Mouse (Mus musculus) gastrocnemius, postnatal 36 days (tissue): Measurements from ENCODE around the gene Gm37240. TPM values are rescaled to one million over a fixed set of nuclear protein-coding genes. Genes with fewer than 3 reads are reported as not detected.

ENCODE experiments used
- DNase-seq, 2 experiments: peaks; one replicate each; pipeline ENCODE4 v3.0.0; 2022
- intact Hi-C: fragments of 180-260 bp; cut with DNase I; formaldehyde crosslinking; loops from one replicate; pipeline ENCODE4 v1.15.1; 2025
- total RNA-seq, 2 experiments: library from RNA; stranded (reverse); gene quantifications; 2 replicates each; pipeline ENCODE4 v1.2.3; 2021

Gm37240 gene
- total RNA-seq, 2 experiments from 2014 or later, result 35.6 to 41.7 TPM

GRCm38 (mm10) chr3:84955011-84955775 is 932.1 kb downstream of the Gm37240 start:
- intact Hi-C loops, result no loop called here
- no peak for DNase-seq

GRCm38 (mm10) chr3:84952585-84953187 is 934.6 kb downstream of the Gm37240 start:
- intact Hi-C loops, result no loop called here
- no peak for DNase-seq

DNA sequence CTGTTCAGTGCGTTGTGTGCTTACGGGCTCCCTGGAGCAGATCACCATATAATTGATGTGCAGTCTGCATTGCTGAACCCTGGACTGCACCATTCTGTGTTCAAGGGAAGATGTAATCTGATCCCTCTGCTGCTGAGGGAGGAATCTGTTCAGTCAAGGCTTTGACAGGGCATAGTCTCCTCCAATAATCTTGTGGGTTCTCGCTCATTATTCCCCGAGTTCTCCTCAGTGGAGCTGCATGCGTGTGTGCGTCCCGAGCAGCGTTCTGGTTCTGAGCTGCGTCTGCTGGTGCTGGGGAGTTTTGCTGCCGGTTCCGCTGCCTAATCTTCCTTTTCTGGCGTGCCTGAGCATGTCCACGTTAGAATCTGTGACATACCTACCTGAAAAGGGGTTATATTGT is 935.2 kb downstream of the Gm37240 start:
- intact Hi-C loops, result no loop called here
- DNase-seq, result peak in 1 of 2 experiments; percentile 20

GRCm38 (mm10) chr3:84951698-84952097 is 935.6 kb downstream of the Gm37240 start:
- intact Hi-C loops, result no loop called here
- no peak for DNase-seq

GRCm38 (mm10) chr3:84949387-84949786 is 937.9 kb downstream of the Gm37240 start:
- intact Hi-C loops, result no loop called here

GRCm38 (mm10) chr3:84946381-84946780 is 940.9 kb downstream of the Gm37240 start:
- intact Hi-C loops, result no loop called here
- DNase-seq, result no peak

More at GRCm38 (mm10) chr3:84949387-84949786, 937.9 kb downstream of the Gm37240 start:
- DNase-seq, result no peak

DNA sequence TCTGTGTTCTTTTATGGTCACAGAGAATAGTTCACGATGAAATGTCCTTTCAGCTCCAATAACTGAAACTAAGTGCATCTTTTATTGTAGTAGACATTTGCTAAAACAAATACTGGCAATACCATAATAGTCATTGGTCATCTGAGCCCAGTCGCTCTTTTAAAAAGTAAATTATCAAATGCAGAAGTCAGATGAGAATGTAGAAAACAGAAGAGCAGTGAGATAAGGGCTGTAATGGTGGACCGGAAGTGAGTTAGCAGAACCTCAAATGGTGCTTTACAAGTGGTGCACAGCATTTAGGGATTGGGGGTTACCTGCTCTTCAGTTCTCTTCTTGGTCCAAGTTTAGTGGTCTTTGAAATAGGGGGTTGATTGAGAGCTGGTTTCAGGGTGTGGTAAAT is 942.4 kb downstream of the Gm37240 start:
- intact Hi-C loops, result no loop called here
- DNase-seq, result no peak

- intact Hi-C loops, result no loop called here
- DNase-seq, result no peak
Observed at GRCm38 (mm10) chr3:84937360-84938355, 949.7 kb downstream of the Gm37240 start.

- DNase-seq, result no peak
- intact Hi-C loops, result no loop called here
Observed at GRCm38 (mm10) chr3:84936956-84937355, 950.4 kb downstream of the Gm37240 start.

DNA sequence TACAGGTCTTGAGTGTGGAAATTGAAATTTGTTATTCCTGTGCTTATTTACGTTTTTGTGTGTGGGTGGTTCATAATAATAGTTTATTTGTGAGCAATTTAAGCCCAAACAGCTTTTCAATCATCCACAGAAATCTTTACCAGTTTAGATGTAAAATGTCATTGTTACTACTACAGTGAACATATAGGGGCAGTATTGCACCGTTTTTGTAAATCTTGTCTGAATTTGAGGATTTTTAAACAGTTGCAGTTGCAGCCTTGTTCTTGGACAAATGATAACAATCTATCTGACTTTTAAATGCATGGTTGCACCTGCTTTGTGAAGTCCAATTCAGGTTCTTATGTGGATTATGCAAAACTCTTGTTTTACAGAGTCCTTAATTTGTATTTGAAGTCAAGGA is 951.1 kb downstream of the Gm37240 start:
- intact Hi-C loops, result no loop called here
- no peak for DNase-seq

DNA sequence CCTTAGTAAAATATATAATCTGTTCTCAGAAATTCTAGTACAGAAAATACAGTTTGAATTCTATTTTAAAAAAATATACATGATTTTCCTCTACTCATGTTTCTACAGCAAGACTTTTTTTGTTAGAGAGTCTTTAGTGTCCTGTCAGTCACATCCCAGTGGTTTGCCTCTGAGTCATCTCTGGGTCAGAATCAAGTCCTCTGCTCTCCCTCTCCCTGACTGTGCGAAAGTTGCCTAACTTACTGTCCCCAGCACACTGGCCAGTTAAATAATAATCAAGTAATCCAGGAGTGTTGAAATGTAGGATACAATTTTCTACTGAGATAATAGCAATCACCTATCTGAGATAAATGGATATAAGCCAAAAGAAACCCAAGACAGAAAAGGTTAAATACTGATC is 951.6 kb downstream of the Gm37240 start:
- intact Hi-C loops, result no loop called here
- DNase-seq, result no peak

DNA sequence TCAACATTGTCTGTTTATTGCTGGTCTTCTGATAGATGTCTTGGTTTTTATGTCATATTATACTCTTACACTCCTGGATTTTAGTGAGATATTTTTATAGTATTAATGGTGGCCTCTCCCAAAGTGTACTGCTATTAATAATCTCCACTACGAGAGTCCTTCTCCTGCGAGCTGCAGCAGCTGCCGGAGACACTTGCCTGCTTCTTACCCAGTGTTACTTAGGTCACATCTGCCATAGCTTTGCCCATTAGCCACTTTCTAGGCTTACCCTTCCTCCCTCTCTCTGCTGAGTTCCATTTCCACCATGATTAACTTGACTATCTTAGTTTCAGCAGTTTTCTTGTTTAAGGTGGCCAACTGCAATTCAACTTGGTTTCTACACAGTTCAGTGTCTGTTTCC is 956.6 kb downstream of the Gm37240 start:
- intact Hi-C loops, result no loop called here
- no peak for DNase-seq

DNA sequence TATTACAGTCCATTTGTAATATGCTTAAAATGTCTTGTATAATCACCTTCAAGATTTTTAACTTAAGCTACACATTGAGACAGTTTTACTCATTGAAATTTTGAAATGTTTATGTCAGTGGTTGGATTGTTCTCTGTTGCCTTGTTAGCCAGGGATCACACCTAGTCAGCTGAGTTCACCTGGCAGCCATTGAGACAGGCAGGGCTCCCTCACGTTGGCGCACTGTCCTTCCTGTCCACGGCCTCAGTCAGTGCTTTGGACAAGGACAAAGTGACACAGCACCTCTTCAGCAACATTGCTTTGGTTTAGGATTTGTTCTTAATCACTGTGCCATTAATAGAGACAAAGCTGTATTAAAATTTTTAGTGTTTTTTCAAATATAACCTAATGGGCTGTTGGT is 958.1 kb downstream of the Gm37240 start:
- DNase-seq, result no peak
- intact Hi-C loops, result loop anchor here (10.0 kb wide), 1 partner anchor 996 kb away; no protein-coding TSS in a partner anchor

GRCm38 (mm10) chr3:84927901-84928300 is 959.4 kb downstream of the Gm37240 start:
- intact Hi-C loops, result loop anchor here (2.0 to 10.0 kb wide), 2 partner anchors 245 to 997 kb away; no protein-coding TSS in a partner anchor
- no peak for DNase-seq

GRCm38 (mm10) chr3:84927168-84927794 is 960.0 kb downstream of the Gm37240 start:
- no peak for DNase-seq
- intact Hi-C loops, result loop anchor here (2.0 to 10.0 kb wide), 2 partner anchors 246 to 998 kb away; no protein-coding TSS in a partner anchor

- intact Hi-C loops, result loop anchor here (2.0 to 10.0 kb wide), 2 partner anchors 247 to 999 kb away; no protein-coding TSS in a partner anchor
- DNase-seq, result no peak
Observed at GRCm38 (mm10) chr3:84926140-84926539, 961.2 kb downstream of the Gm37240 start.

DNA sequence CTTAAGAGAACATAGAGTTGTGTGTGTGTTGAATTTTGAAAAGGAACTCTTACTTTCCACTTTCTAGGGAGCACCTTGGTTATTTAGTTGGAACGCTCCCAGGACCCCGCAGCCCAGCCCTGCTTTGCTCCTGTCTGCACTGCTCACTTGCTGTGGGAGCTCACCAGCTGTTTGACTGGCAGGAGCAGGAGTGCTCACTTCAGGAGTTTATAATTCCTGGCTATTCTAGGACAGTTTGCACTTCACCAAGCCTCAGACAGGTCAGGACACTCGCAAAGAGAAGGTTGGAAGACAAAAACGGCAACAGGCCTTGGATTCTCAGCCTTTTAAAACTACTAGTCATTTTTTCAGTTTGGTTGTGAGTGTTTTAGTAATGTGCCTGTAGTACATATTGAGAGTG is 962.1 kb downstream of the Gm37240 start:
- intact Hi-C loops, result loop anchor here (10.0 kb wide), 1 partner anchor 1000 kb away; no protein-coding TSS in a partner anchor
- DNase-seq, result no peak

DNA sequence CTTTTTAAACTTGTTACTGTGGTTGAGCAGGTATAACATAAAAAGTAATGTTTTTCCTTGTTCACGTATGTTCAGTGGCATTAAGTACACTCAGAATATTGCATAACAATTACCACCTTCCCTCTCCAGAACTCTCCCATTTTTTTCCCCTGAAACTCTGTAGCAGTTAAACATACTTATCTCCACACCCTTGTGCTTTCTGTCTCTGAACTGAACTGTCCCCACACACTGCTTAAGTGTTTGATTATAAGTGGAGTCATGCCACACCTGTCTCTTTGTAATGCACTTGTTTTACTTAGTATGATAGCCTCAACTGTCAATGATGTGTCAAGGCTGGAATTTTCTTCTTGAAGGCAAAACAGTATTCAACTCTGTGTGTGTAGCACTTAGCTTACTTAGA is 963.6 kb downstream of the Gm37240 start:
- no peak for DNase-seq
- intact Hi-C loops, result loop anchor here (5.0 to 10.0 kb wide), 4 partner anchors 354 to 1001 kb away; partner anchors contain the start of gene Gatb

DNA sequence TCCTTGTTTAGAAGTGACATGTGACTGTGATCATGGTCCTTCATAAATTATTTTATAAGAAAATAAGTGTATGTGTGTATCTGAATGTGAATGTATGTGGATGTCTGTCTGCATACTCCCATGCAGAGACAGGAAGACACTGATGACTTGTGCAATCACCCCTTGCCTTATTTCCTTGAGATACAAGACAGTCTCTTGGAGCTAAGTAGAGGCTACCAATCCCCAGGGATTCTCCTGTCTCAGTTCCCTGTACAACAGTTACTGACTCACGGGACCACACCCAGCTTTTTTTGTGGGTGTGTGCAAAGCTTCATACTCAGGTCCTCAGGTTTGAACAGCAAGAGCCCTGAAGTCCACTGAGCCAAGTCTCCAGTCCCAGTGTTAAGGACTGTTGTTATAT is 964.1 kb downstream of the Gm37240 start:
- intact Hi-C loops, result loop anchor here (5.0 to 10.0 kb wide), 4 partner anchors 354 to 1002 kb away; partner anchors contain the start of gene Gatb
- no peak for DNase-seq
